Comparison of ENCODE assay signal across 8 mouse cellular contexts in the genomic region with DNA sequence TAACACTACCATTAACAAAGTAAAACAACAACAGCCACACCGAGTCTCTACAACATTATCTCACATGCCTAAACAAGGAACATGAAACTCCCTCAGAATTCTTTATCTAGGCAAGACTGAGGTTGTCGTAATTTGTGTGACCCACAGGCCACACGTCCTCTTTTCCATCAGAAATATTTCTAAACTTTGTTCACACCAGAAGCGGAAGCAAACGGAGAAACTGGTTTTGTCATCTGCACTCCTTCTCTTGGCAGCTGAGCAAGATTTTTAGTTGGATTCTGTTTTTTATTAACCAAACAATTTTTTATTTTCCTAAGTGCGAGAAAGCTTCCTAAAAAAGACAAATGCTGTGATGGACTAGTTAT.
DNase-seq lines count a peak whose midpoint lies in the region; ATAC-seq and TF ChIP-seq lines count a peak whose summit lies in the region.

No protein-coding gene starts in this region.

- intact Hi-C loops in gastrocnemius, adult 2 months (cut with DNase I): no loop called here

- H3K9me3 ChIP-seq in midbrain, embryonic 10.5 days (replicated peaks): no peaks in the 10 kb centered on the region
- H3K9me3 ChIP-seq in midbrain, embryonic 14.5 days (ENCODE audit: control insufficient read depth, low read length): no peaks in the 10 kb centered on the region
- no peaks in the 10 kb centered on the region for H3K9me3 ChIP-seq in kidney, embryonic 14.5 days (ENCODE audit: control insufficient read depth, low read length)

- no peaks in the 10 kb centered on the region for H3K36me3 ChIP-seq in midbrain, embryonic 10.5 days
- no peaks in the 10 kb centered on the region for H3K36me3 ChIP-seq in midbrain, embryonic 14.5 days (ENCODE audit: control insufficient read depth, insufficient read depth, low read length)
- no peaks in the 10 kb centered on the region for H3K36me3 ChIP-seq in kidney, embryonic 14.5 days (ENCODE audit: control insufficient read depth, insufficient read depth, low read length)
- H3K36me3 ChIP-seq in small intestine, adult 2 months (ENCODE audit: control insufficient read depth, insufficient read depth, low read length): no peaks in the 10 kb centered on the region

- peak overlapping the region; percentile 89 for H3K27ac ChIP-seq in gastrocnemius, adult 2 months
- peak overlapping the region; percentile 64 for H3K27ac ChIP-seq in midbrain, embryonic 10.5 days (replicated peaks)
- H3K27ac ChIP-seq in midbrain, embryonic 14.5 days (replicated peaks; ENCODE audit: low read depth, low read length): no peak overlapping the region
- peak overlapping the region; percentile 57; the same call in 1 of the 2 replicates for H3K27ac ChIP-seq in kidney, embryonic 14.5 days (ENCODE audit: low read depth, low read length)
- 0 out of 2 replicates have a peak overlapping the region, but pooled peaks have one; percentile 34 for H3K27ac ChIP-seq in small intestine, adult 2 months (ENCODE audit: insufficient read depth, low read depth, low read length)

- H3K4me2 ChIP-seq in midbrain, embryonic 14.5 days (ENCODE audit: low read length): no peak overlapping the region
- no peak overlapping the region; the same call in 1 of the 2 replicates for H3K4me2 ChIP-seq in kidney, embryonic 14.5 days (replicated peaks; ENCODE audit: low read depth, low read length)

- H3K4me3 ChIP-seq in gastrocnemius, adult 2 months: peak overlapping the region; percentile 74
- H3K4me3 ChIP-seq in midbrain, embryonic 10.5 days: no peak overlapping the region
- H3K4me3 ChIP-seq in midbrain, embryonic 14.5 days (replicated peaks; ENCODE audit: low read depth, low read length): no peak overlapping the region
- H3K4me3 ChIP-seq in kidney, embryonic 14.5 days (ENCODE audit: low read length): no peak overlapping the region
- H3K4me3 ChIP-seq in small intestine, adult 2 months (ENCODE audit: low read depth, low read length): no peak overlapping the region

- no peak for ATAC-seq in midbrain, embryonic 14.5 days (ENCODE audit: low FRiP score, low TSS enrichment)
- ATAC-seq in kidney, embryonic 14.5 days (ENCODE audit: low FRiP score, low TSS enrichment): no peak
- ATAC-seq in activated CD4-positive, CD25-positive, alpha-beta regulatory T cell, adult 4 months: no peak

- TF ChIP-seq POLR2A in small intestine, adult 2 months (IDR thresholded peaks at IDR 0.05; ENCODE audit: low read depth, low read length): no peak

- no peak for TF ChIP-seq CTCF in gastrocnemius, adult 2 months (IDR thresholded peaks at IDR 0.05)
- no peak for TF ChIP-seq CTCF in small intestine, adult 2 months (IDR thresholded peaks at IDR 0.05; ENCODE audit: extremely low read depth, insufficient read length, insufficient replicate concordance, low read depth, low read length)

- peaks cover 42% of the 10 kb centered on the region for H3K4me1 ChIP-seq in midbrain, embryonic 10.5 days
- H3K4me1 ChIP-seq in midbrain, embryonic 14.5 days (ENCODE audit: control insufficient read depth, insufficient read depth, low read length): peaks cover 14% of the 10 kb centered on the region
- H3K4me1 ChIP-seq in kidney, embryonic 14.5 days (ENCODE audit: control insufficient read depth, insufficient read depth, low read length): peaks cover 5% of the 10 kb centered on the region; the same call in 1 of the 2 replicates
- H3K4me1 ChIP-seq in small intestine, adult 2 months (ENCODE audit: control insufficient read depth, insufficient read depth, insufficient read length, low read length): no peaks in the 10 kb centered on the region; the same call in 1 of the 2 replicates

- 73% methylated on average over 6 of the region's 6 CpGs for WGBS in midbrain, embryonic 10.5 days
- WGBS in midbrain, embryonic 14.5 days: 66% methylated on average over 6 of the region's 6 CpGs
- WGBS in kidney, embryonic 14.5 days: 45% methylated on average over 6 of the region's 6 CpGs
- WGBS in small intestine, adult 2 months: 44% methylated on average over 6 of the region's 6 CpGs

- H3K27me3 ChIP-seq in midbrain, embryonic 10.5 days (ENCODE audit: low read depth, poor library complexity, severe bottlenecking): no peaks in the 10 kb centered on the region
- H3K27me3 ChIP-seq in midbrain, embryonic 14.5 days (ENCODE audit: control insufficient read depth, insufficient read depth, low read length): no peaks in the 10 kb centered on the region
- no peaks in the 10 kb centered on the region for H3K27me3 ChIP-seq in kidney, embryonic 14.5 days (ENCODE audit: control insufficient read depth, insufficient read depth, low read length)
- no peaks in the 10 kb centered on the region for H3K27me3 ChIP-seq in small intestine, adult 2 months (ENCODE audit: control insufficient read depth, insufficient read depth, low read length)

- no peak for DNase-seq in gastrocnemius, adult 2 months
- no peak for DNase-seq in gastrocnemius, postnatal 25 days
- no peak for DNase-seq in midbrain, embryonic 10.5 days (ENCODE audit: low spot score)
- no peak for DNase-seq in midbrain, embryonic 14.5 days
- DNase-seq in cerebellum, postnatal 36 days: no peak

- no peak overlapping the region for H3K9ac ChIP-seq in midbrain, embryonic 14.5 days (replicated peaks; ENCODE audit: low read length)
- no peak overlapping the region for H3K9ac ChIP-seq in kidney, embryonic 14.5 days (ENCODE audit: low read depth, low read length)
